Mouse (Mus musculus): ENCODE data around the gene Zfp319.
A peak's percentile ranks its signal among the peaks of the same experiment; 100 is the strongest.
"Not testable (repeated sequence)": the region's sequence is repeated elsewhere in the genome, so short reads cannot be mapped to it uniquely, and the experiment has no call there.

The Zfp319 gene

DNA sequence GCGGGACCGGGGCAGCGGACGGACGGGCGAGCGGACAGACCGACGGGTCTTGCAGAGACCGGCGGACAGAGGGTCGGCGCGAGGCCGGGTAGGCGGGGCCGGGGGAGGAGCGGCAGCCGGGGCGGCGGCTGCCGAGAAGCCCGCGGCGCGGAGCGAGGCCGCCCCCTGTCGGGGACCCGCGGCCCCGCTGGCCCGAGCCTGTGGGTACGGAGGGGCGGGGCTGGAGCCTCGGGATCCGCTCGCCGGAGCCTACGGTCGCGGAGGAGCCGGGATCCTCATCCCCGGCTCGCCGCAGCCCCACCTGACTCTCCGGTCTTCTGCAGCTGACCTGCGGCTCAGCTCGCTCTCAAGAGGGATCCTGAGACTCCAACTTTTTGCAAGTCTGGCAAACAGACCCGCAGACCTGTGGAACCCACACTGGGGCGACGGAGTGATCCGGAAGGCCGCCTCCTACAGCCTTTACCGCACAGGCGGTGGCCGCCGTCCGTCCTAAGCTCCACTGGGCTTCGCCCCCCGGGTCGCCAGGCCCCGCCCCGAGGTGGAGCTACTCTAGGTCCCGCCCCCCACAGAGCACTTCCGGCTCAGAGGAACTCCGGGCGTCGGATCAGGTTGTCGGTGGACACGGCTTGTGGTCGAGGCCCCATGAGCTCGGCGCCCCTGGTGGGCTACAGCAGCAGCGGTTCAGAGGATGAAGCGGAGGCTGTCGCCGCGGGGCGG, at the start of gene Zfp319, which contains the start of gene Usb1:
Gene Zfp319 (minus strand): TSS at position 231 of the 717 bp plus-strand sequence.
Gene Usb1 (plus strand): TSS at position 565 of the 717 bp plus-strand sequence.
- DNase-seq (ENCODE audit: low spot score): peak; percentile 95

DNA sequence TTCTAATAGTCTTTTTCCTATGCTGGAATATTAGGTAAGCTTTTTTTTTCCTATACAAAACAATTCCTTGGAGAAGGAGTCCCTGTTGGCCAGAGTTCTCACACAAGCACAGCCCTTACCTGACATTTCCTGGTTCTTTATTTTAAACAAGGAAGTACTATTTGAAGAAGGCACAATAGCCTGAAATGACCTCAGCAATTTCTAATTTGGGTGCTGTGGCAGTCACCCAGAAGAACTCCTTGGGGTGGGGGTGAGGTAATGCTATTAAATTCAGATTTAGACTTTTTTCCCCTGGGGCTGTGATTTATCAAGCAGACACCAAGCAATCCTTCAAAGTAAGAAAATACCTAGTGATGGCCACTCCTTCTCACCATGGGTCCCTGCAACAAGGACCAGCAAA, 49.2 kb upstream of the Zfp319 start:
- no peak for DNase-seq (ENCODE audit: low spot score)

DNA sequence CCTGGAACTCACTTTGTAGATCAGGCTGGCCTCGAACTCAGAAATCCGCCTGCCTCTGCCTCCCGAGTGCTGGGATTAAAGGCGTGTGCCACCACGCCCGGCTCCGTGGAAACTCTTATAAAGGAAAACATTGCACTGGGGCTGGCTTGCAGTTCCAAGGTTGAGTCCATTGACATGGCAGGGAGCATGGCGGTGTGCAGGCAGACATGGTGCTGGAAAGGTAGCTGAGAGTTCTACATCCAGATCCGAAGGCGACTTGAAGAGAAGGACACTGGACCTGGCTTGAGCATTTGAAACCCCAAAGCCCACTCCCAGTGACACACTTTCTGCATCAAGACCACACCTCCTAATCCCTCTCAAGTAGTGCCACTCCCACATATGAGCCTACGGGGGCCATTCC, 47.2 kb upstream of the Zfp319 start:
- DNase-seq (ENCODE audit: low spot score): not testable (repeated sequence)

DNA sequence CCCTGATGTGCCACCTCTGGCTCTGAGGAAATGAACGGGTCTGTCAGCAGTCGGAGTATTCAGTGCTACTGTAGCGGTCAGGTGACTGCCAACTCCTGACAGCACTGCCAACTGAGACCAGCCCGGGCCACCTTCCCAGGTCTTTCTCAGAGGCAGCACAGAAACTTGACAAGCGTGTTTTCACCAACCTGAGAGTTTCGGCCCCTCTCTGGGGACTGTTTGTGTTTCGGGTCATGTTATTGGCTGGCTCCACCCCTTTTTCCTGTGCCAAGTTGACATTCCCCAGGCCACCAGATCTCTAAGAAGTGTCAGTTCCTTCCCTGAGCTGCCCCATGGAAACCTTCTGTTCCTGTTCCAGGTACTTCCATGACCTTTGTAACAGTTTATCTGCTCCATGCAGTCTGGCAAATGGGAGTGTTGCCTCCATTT, 46.1 kb upstream of the Zfp319 start:
- peak; percentile 76 for DNase-seq (ENCODE audit: low spot score)

DNA sequence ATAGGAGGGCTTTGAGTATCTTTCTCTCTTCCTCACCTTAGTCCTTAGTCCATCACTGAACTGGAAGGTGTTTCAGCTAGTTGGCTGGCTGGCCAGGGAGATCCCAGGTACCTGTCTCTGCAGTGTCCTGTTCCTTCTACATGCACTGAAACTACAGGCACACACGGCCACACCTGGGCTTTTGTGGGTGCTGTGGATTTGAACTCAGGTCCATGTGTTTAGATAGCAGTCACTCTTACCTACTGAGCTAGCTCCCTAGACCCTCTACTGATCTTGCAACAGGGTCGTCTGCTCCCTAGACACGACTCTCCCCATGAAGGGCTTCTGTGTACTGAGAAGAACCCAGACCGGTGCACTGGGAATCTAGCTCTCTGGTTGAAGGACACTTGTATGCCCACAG, 45.4 kb upstream of the Zfp319 start:
- DNase-seq (ENCODE audit: low spot score): no peak

DNA sequence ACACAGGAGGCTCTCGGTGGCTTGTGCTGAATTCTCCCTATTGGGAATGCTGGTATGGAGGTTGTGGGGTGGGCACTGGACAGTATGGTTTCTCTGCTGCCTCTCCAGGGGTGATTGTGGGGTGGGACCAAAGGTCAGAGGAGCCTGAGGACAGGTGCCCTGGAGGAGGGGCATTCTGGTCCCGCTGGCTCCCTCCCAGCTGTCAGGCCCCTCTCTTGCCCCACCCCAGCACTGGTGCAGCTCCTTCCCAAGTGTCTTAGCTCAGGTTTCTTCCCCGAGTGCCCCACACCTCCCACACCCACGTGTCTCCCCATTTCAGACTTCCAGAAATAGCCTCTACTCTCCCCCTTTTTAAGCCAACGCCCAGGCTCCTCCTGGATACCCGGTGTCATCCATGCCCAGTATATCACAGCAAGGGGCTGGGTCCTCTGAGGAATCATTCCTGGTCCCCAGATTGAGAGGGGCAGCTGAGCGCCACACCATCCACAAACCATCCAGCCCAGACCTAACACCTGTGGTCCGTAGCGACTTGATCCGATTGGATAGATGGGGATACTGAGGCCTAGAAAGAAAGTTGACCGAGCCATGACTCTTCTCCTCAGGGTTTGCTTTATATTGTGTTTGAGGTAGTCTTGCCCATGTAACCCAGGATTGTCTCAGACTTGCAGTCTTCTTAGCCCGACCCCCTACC, 44.7 kb upstream of the Zfp319 start:
- DNase-seq (ENCODE audit: low spot score): no peak

DNA sequence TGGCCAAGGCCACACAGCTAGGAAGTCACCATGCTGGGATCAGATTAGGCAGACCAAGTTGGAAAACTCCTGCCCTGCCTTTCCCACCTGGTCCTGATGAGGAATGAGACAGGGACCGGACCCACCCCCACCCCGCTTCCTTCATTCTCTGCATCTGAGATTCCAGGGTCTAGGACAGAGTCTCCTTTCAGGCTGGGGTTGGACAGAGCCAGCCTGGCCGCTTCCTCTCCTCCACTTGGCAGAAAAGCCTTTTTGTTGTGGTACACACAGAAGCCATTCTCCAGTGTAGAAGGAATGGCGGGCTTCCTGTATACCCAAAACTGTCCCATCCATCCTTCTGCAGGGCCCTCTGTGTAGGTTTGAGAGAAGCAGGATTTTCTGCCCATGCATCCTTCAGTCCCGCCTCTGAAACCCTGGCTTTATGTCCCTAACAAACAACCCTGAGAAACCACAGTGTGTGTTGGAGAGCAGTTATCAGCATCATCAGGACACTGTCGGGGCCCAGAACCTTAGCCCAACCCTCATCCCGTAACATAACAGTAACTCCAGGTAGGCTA, 43.7 kb upstream of the Zfp319 start:
- no peak for DNase-seq (ENCODE audit: low spot score)

DNA sequence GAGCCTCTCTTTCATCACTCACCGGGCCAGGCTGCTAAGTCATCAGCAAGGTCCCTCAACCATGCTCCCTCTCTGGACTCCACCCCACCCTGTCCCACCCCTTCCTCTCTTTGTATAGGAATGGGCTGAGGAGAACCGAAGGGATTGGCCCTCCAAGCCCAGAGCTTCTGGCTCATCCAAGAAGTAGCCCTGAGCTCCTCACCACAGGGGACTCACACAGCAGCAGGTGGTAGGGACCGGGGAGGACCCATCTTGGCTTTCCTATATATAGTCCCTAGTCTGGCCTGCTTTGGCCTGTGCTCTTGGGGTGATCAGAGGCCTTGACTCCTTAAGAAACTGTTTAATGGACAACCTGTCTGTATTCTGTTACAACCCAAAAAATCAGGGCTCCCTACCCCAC, 42.7 kb upstream of the Zfp319 start:
- no peak for DNase-seq (ENCODE audit: low spot score)

DNA sequence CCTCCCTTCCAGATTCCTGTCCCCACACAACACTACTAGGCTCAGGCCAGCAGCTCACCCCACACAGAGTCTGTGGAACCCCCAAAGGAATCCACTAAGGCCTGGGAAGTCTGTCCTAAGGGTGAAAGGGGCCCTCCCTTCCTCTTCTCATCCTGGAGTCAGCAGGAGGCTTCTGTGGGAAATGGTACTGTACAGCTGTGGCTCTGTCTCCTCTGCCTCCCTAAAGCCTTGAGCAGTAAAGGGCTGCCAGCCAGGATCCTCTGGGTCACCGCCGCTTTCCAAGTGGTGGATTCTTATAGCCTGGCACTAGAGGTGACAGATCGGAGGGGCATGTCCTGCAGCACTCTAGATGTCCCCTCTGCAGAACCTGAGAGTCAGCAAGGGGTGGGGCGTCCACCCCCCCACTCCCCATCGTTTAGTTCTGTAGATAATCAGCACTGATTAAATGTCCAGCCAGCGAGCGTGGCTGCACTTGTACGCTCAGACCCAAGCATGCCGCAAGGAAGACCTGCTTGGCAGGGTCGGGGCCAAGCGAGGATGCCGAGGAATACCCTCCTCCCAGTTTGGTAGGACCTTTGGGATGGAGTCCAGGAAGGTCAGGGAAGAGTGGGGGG, 41.7 kb upstream of the Zfp319 start:
- peak; percentile 60 for DNase-seq (ENCODE audit: low spot score)

DNA sequence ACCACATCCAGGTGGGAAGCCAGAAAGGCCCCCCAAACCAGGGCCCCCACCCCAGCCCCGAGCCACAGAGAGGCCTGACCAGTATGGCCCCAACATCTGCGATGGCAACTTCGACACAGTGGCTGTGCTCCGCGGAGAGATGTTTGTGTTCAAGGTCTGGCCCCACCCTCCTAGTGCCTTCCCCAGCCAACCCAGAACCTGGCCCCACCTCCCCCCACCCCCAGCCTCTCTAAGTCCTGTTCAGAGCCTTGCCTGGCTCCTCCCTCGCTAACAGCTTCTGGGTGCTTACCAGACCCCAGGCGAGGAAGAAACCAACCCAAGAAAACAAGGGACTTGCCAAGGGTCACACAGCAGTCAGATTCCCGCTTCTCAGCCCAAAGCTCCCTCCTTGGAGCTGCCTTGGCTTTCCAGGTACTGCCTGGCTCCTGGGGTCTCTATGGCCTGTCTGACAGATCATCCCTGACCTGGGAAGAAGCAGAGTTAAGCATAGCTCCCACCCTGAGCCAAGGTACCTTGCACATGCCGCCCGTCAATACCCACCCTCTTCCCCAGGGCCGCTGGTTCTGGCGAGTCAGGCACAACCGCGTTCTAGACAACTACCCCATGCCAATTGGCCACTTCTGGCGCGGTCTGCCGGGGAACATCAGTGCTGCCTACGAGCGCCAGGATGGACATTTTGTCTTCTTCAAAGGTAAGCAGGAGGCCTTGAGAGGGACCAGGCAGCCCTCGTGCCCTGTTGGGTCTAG, 38.0 kb upstream of the Zfp319 start:
- DNase-seq (ENCODE audit: low spot score): no peak

DNA sequence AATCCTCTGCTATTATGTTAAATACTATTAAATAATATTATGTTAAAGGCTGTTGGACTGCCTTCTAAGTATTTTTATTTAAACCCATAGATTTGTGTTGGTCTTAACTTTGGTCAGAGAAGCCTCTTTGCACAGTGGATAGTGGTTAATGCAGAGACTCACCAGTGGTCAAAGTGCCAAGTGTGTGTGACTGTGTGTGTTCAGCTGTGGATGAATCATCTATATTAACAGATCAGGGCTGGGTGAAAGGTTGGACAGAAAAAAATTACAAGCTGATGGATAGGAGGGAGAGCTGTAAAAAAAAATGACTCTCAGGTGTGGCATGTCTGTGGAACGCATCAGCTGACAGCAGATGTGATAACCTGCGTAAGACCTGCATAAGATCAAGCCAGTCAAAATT, 32.1 kb upstream of the Zfp319 start:
- no peak for DNase-seq (ENCODE audit: low spot score)

DNA sequence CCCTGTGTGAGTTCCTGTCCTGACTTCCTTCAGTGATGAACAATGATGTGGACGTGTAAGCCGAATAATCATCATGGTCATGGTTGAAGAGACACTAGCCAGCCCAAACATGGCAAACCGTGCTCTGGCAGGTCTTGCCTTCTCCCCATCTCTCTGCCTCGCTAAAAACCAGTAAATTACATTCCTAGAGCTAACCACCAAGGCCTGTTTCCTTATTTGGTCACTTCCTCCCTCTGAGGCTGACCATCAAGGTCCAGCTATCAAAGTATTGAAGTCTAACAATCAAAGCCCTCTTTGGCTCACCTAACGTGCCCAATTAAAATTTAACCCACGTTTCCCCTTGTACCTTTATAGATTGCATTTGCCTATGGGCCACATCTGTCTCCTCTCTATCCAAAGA, 30.5 kb upstream of the Zfp319 start:
- DNase-seq (ENCODE audit: low spot score): no peak

DNA sequence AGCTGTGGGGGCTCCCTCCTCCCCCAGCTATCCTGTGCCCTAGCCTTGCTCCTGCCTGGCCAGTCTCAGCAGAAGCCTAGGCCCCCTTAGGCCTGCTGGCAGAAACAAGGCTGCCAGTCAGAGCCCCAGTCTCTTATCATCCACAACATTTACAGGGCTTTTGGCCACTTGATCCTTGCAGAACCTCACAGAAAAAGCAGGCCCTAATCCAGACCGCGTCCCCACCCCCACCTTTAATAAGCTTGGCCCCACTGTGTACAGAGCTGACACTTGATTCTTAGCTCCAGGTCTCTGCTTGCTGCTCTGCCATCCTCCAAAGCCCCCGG, 29.2 kb upstream of the Zfp319 start:
- no peak for DNase-seq (ENCODE audit: low spot score)

DNA sequence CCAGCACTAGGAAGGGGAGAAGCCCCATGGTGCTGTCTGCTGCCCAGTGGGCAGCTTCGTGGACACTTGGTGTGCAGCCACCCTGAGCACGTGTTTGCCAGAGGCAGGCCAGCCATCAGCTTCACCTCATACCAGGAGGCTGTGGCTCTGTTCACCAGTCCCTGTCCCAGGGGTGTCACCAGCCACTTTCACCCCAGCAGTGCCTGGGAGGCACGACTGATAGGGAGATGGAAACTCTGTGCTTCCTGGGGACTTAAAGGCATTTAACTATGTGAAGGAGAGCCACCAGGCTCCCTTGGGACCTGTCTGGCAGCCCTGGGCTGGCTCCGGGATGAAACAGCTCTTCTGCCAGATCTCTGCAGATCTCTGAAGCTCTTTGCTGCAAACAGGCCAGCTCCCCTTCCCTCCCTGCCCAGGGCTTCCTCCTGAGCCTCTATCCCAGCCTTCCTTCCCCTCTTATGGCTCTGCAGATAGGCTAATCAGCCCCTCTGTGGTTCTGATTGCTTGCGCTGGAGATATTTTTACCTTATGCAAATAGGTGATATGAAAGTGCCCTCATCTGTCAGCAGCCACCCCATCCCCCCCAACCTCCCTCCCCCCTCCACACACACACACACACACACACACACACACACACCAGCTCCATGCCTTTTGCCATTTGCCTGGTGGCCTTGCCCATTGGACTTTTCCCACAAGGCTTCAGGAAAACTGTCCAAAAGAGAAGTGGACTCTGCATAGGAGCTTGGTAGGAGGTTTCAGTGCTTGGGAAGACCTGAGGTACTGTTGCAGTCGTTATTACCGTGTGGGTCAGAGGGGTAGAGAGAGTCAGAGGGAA, 28.6 kb upstream of the Zfp319 start:
- no peak for DNase-seq (ENCODE audit: low spot score)

DNA sequence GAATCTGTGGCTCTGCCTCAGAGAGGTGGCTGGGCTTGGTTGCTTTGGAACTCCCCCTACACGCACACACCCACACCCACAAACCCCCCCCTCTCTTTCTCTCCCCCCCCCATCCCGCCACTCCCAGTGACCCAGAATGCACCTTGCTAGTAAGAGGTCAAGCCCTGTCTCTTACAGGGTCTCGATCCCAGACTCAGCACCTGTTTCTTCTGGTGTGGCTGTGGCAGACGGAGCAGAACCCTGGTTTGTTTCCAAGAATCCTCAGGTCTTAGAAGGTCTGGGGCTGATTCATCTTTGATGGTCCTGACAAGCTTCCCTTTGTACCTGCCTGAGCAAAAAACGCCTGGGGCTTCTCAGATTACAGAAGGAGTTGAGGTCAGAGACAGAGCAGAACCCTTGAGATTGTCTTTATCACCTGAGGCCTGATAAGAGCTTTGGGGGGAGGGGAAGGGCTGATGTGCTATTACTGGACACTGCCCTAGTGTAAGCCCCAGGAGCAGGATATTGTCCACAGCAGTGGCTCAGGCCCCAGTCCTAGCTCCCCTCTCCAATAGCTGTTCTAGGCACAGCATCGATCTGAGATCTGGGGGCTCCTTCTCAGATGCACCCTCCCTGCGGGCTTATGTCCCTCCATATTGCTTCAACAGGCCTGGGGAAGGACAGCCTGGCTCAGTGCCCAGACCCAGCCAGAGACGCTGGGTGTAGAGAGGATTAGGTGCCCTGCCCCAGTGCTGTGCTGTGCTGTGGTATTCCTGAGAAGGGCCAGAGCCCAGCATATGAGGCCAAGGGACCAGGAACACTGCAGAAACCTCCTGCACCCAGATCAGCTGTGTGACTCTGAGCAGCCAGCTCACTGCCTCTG, 27.0 kb upstream of the Zfp319 start:
- peak; percentile 62 for DNase-seq (ENCODE audit: low spot score)

DNA sequence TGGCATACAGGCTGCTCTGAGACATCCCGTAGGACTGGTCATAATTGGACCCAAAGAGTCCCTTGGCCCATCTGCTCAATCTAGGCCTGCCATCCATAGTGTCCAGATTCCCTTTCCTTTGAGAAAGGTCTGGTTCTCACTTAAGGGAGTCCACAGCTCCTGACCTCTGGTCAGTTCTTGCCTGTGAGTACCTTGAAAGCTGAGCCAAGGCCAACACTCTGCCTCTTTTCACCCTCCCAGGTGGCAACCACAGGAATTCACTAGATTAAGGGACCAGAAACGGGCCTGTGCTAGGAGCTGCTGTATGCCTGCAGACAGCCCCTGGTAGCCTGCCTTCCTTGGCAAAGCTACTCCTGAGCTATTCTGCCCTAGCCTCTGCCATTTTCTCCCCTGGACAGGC, 22.9 kb upstream of the Zfp319 start:
- no peak for DNase-seq (ENCODE audit: low spot score)

DNA sequence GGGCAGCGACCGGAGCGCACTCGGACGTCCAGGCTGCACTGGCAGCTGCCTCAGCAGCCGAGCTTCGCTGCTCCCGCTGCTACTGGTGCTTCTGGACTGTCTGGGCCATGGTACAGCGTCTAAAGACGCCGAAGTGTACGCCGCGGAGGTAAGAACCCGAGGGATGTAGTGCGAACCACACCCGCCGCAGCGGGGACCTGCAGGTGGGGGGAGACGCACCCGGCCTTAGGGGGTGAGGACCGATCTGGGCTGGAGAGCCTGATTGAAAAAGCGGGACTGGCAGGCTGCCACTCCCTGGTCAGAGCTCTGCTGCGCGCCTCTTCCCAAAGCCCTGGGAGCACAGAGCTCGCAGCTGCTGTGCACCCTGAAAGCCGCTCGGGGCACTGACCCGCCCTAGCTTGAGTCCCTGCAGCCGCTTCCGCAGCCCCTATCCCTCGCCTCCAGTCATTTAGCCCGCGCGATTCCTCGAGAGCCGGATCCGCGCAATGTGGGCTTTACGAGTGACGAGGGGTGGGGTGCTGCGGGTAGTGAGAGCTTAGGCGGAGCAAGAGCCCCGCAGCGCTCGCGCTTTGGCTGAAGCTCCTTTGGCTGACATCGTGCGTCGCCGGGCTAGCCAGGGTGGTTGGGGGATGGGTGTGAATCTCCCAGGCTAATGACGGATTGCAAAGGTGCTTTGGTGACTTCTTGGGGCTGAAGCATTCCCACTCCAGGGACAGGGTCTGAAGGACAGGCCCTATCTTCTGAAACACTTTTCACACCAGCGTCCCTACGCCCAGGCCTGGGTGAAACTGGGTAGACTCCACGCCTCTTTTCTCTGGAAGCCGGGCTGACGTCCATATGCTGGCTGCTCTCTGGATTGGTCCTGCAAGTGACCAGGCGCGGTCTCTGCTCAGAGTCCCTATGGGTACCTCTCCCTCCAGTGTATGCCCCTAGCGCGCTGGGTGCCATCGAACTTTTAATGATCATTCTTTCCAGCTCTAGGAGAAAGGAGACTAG, 21.4 kb upstream of the Zfp319 start:
- DNase-seq (ENCODE audit: low spot score): peak; percentile 53

DNA sequence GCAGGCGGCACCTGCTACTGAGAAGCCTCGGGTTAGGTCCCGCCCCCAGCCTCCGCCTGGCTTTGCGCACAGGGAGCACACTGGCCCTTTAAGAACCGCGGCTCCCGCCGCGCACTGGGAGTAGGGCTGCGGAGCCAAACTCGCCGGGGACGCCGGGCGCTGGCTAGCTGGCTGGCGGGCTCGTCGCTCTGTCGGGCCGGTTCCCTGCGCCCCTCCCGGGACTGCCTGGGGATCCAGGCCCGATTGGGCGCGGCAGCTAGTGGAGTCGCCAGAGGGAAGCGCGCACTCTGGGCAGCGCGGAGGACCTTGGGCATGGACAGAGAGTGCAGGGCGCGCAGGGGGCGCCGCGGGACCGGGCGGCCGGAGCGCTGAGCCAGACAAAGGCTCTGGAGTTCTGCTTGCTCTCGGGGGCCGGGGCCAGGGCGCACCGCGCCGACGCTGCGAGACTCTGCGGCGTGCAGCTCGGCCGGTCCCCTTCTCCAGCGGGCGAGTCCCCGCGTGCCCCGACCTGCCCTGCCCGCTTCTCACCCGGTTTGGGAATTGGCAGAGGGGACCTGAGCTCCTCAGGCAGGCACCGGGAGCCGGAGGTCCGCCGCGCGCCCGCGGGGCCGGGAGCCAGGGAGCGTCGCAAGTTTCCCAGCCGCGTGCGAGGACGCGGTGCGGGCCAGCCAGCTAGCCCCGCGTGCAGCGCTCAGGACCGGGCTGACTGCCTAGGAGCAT, 20.6 kb upstream of the Zfp319 start, which contains the start of gene Mmp15:
Gene Mmp15 (plus strand): TSS at position 118 of the 720 bp plus-strand sequence.
- DNase-seq (ENCODE audit: low spot score): peak; percentile 82
